Mouse (Mus musculus): ENCODE data around the gene Igf2r. TPM values are rescaled to one million over a fixed set of nuclear protein-coding genes. Genes with fewer than 3 reads are reported as not detected.

The Igf2r gene
- polyA plus RNA-seq, 1 experiment from 2014 or later: 35.1 TPM

DNA sequence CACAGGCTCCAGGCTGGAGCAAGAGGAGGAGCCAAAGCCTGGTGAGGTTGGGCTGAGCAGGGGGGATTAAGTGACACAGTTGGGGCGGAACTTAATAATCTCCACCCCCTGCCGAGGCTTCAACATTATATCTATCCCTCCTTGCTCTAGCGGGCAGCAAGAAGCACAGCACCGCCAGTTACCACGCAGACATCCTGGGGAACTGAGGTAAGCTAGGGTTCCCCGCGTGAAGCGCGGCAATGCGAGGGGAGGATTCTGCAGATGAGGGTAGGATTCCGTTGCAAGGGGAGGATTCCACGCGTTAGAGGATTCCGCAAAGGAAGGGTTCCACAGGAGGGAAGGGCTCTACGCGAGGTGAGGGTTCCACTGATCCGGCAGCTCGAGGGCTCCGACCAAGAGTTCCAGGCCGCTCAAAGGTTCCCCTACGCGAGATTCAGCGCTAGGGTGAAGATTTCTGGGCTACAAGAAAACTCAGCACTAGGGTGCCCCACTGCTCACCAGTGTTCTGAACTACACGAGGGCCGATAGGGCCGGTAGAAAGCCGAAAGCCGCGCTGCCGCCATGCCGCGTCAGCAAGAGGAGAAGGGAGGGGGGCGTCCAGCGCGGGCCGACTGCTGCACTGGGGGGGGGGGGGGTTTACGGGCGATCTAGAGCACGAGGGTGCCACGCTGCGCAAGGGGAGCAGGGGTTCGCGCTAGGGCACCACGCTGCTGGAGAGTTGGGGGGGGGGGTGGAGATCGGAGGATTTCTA lies 28.1 kb downstream of the Igf2r start:
- peaks cover 50% of the 10 kb centered on the region for H3K36me3 ChIP-seq
- H3K27ac ChIP-seq: peak overlapping the region; percentile 86
- H3K4me3 ChIP-seq (replicated peaks): peak overlapping the region; percentile 60
- WGBS: 45% methylated on average over 44 of the region's 45 CpGs
- H3K9me3 ChIP-seq: no peaks in the 10 kb centered on the region; the same call in 1 of the 2 replicates
- H3K4me2 ChIP-seq: peak overlapping the region; percentile 48
- H3K27me3 ChIP-seq (replicated peaks): no peaks in the 10 kb centered on the region
- ATAC-seq (ENCODE audit: insufficient read depth, low FRiP score, low read depth): peak; percentile 79
- H3K4me1 ChIP-seq: peaks cover 14% of the 10 kb centered on the region; the same call in 1 of the 2 replicates
- H3K9ac ChIP-seq: peak overlapping the region; percentile 16; the same call in 1 of the 2 replicates

- Histone ChIP-seq H3K9ac (no peak overlapping the region), H3K9me3 (no peaks in the 10 kb centered on the region; the same call in 1 of the 2 replicates), H3K4me3 (replicated peaks) (no peak overlapping the region), H3K4me2 (no peak overlapping the region), H3K27ac (peak overlapping the region; percentile 86), H3K27me3 (replicated peaks) (no peaks in the 10 kb centered on the region), H3K36me3 (peaks cover 45% of the 10 kb centered on the region), H3K4me1 (peaks cover 14% of the 10 kb centered on the region; the same call in 1 of the 2 replicates)
- ATAC-seq (ENCODE audit: insufficient read depth, low FRiP score, low read depth): peak; percentile 59
- WGBS: 46% methylated on average over 2 of the region's 2 CpGs
Observed at GRCm38 (mm10) chr17:12740317-12740716, 29.1 kb downstream of the Igf2r start.

DNA sequence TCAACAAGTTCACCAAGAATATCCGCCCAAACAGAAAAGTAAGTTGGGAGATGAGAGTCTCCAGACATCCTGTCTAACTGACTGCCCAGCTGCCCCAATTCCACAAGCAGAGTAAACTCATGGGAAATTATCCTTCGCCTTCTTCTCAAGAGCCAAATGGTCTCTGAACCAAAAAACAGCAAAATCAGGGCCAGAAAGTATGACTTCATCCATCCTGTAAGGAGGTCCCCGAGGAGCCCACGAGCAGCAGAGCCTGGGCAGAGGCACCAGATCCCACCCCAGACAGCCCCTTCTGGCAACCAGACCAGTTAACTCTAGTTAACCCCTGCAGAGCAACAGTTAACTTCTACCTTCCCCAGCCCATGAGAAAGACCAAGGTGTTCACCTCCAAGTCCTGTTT lies 29.9 kb downstream of the Igf2r start:
- no peak overlapping the region for H3K4me2 ChIP-seq
- H3K9me3 ChIP-seq: no peaks in the 10 kb centered on the region; the same call in 1 of the 2 replicates
- 42% methylated on average over 4 of the region's 4 CpGs for WGBS
- H3K36me3 ChIP-seq: peaks cover 37% of the 10 kb centered on the region
- peaks cover 15% of the 10 kb centered on the region for H3K4me1 ChIP-seq
- H3K4me3 ChIP-seq (replicated peaks): no peak overlapping the region
- H3K27me3 ChIP-seq (replicated peaks): no peaks in the 10 kb centered on the region
- no peak overlapping the region for H3K9ac ChIP-seq
- ATAC-seq (ENCODE audit: insufficient read depth, low FRiP score, low read depth): no peak
- peak overlapping the region; percentile 86 for H3K27ac ChIP-seq

DNA sequence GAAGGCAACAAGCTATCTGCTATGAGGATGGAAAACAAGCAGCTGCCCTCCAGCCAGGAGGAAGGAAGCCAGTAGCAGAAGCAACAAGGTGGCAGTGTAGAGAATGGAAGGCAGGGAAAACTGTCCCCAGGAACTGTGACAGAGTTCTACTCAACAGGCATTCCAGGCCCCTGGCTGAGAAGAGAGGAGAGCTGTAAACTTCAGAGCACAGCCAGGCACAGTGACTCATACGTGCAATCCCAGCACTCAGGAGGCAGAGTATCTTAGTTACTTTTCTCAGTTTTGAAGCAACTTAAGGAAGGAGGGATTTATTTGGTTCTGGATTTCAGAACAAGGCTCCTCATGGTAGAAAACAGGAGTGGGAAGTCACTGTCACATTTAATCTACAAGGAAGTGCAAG lies 31.5 kb downstream of the Igf2r start:
- H3K4me3 ChIP-seq (replicated peaks): no peak overlapping the region
- H3K9ac ChIP-seq: no peak overlapping the region
- H3K4me2 ChIP-seq: no peak overlapping the region
- H3K9me3 ChIP-seq: no peaks in the 10 kb centered on the region
- WGBS: 31% methylated on average over 1 of the region's 1 CpGs
- H3K4me1 ChIP-seq: peaks cover 19% of the 10 kb centered on the region
- ATAC-seq (ENCODE audit: insufficient read depth, low FRiP score, low read depth): no peak
- no peaks in the 10 kb centered on the region for H3K27me3 ChIP-seq (replicated peaks)
- H3K27ac ChIP-seq: peak overlapping the region; percentile 49; the same call in 1 of the 2 replicates
- H3K36me3 ChIP-seq: peaks cover 24% of the 10 kb centered on the region

- Histone ChIP-seq H3K9ac (no peak overlapping the region), H3K4me3 (replicated peaks) (no peak overlapping the region), H3K27ac (peak overlapping the region; percentile 65; the same call in 1 of the 2 replicates), H3K9me3 (no peaks in the 10 kb centered on the region), H3K36me3 (0 out of 2 replicates have a peak, but pooled peaks cover 6% of the 10 kb centered on the region), H3K27me3 (replicated peaks) (no peaks in the 10 kb centered on the region), H3K4me2 (peak overlapping the region; percentile 28; the same call in 1 of the 2 replicates), H3K4me1 (peaks cover 12% of the 10 kb centered on the region)
- no peak for ATAC-seq (ENCODE audit: insufficient read depth, low FRiP score, low read depth)
- 34% methylated on average over 12 of the region's 12 CpGs for WGBS
Observed at GRCm38 (mm10) chr17:12734205-12734857, 35.1 kb downstream of the Igf2r start.

DNA sequence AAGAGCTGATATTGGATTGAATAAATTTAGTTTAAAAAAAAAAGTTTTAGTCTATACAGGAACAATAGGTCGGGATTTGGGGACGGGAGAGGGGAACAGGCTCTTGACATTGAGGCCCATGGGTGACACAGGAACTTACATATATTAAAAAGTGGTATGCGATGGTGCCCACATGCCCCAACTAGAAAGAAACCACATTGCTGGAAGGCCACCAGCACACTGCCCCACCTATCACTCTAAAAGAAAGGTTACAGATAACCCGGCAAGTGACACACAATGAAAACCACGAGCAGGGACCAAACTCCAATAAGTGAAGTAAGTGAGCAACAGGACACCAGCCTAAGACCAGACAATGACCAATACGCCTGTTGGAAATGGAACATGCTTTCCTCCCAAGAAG lies 36.3 kb downstream of the Igf2r start:
- 0 out of 2 replicates have a peak, but pooled peaks cover 6% of the 10 kb centered on the region for H3K36me3 ChIP-seq
- no peak for ATAC-seq (ENCODE audit: insufficient read depth, low FRiP score, low read depth)

DNA sequence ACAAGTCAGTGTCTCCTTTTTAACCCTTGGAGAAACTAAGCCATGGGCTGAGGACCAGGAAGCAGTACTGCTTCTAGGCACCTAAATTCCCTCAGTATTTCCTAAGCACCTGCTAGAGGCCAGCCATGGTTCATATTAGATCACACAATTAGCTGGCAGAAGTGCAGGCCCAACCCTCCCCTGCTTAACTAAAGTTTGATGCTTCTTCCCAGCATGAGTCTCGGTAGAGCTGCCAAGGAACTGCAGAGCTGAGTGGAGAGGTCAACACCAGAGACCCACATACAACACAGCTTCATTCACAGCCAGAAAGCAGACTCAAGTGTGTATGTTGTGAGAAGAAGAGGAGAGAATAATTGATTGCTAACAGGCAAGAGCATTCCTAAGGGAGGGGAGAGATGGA lies 40.9 kb downstream of the Igf2r start:
- Histone ChIP-seq H3K27me3 (replicated peaks) (no peaks in the 10 kb centered on the region), H3K36me3 (0 out of 2 replicates have a peak, but pooled peaks cover 6% of the 10 kb centered on the region)
- 38% methylated on average over 1 of the region's 1 CpGs for WGBS

More for the DNA sequence above, 36.3 kb downstream of the Igf2r start:
- 80% methylated on average over 6 of the region's 6 CpGs for WGBS
- H3K9ac ChIP-seq: no peak overlapping the region
- H3K4me3 ChIP-seq (replicated peaks): no peak overlapping the region
- no peaks in the 10 kb centered on the region for H3K9me3 ChIP-seq
- H3K27me3 ChIP-seq (replicated peaks): no peaks in the 10 kb centered on the region
- H3K4me1 ChIP-seq: peaks cover 12% of the 10 kb centered on the region
- no peak overlapping the region for H3K4me2 ChIP-seq
- no peak overlapping the region for H3K27ac ChIP-seq

GRCm38 (mm10) chr17:12727748-12728147 lies 41.7 kb downstream of the Igf2r start:
- H3K4me2 ChIP-seq: no peak overlapping the region
- 78% methylated on average over 3 of the region's 3 CpGs for WGBS
- no peak overlapping the region for H3K4me3 ChIP-seq (replicated peaks)
- H3K36me3 ChIP-seq: 0 out of 2 replicates have a peak, but pooled peaks cover 5% of the 10 kb centered on the region
- ATAC-seq (ENCODE audit: insufficient read depth, low FRiP score, low read depth): no peak
- no peaks in the 10 kb centered on the region for H3K27me3 ChIP-seq (replicated peaks)
- H3K9me3 ChIP-seq: no peaks in the 10 kb centered on the region
- H3K27ac ChIP-seq: no peak overlapping the region
- H3K9ac ChIP-seq: no peak overlapping the region
- peaks cover 33% of the 10 kb centered on the region for H3K4me1 ChIP-seq

More for the DNA sequence above, 40.9 kb downstream of the Igf2r start:
- Histone ChIP-seq H3K27ac (no peak overlapping the region), H3K4me3 (replicated peaks) (no peak overlapping the region), H3K9me3 (no peaks in the 10 kb centered on the region), H3K4me2 (no peak overlapping the region), H3K4me1 (peaks cover 30% of the 10 kb centered on the region), H3K9ac (no peak overlapping the region)
- ATAC-seq (ENCODE audit: insufficient read depth, low FRiP score, low read depth): no peak

DNA sequence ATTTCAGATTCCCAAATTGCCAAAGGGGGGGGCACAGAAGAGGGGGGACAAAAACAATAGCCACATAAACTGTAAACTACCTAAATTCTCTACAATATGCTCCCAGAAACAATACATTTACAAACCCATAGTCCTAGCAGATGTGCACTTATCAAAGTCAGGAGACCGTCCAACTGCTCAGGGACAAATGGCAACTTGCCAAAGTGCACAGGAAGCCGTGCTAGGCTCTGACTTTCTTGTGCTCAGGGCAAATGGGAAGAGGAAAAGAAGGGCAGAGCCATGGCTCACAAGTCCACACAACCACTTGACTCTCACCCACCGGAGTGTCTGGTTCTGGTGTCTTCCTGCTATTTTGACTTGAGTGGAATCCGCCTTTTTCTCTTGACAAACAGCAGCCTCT lies 43.6 kb downstream of the Igf2r start:
- peaks cover 38% of the 10 kb centered on the region for H3K4me1 ChIP-seq
- H3K36me3 ChIP-seq: peaks cover 7% of the 10 kb centered on the region
- WGBS: 13% methylated on average over 4 of the region's 4 CpGs

GRCm38 (mm10) chr17:12724767-12725744 lies 44.4 kb downstream of the Igf2r start:
- no peak overlapping the region for H3K9ac ChIP-seq

More for the DNA sequence above, 43.6 kb downstream of the Igf2r start:
- Histone ChIP-seq H3K4me2 (no peak overlapping the region), H3K27ac (peak overlapping the region; percentile 89), H3K4me3 (replicated peaks) (no peak overlapping the region), H3K27me3 (replicated peaks) (no peaks in the 10 kb centered on the region), H3K9ac (no peak overlapping the region), H3K9me3 (no peaks in the 10 kb centered on the region)
- ATAC-seq (ENCODE audit: insufficient read depth, low FRiP score, low read depth): no peak

More at GRCm38 (mm10) chr17:12724767-12725744, 44.4 kb downstream of the Igf2r start:
- Histone ChIP-seq H3K27ac (peak overlapping the region; percentile 89), H3K9me3 (no peaks in the 10 kb centered on the region), H3K27me3 (replicated peaks) (no peaks in the 10 kb centered on the region), H3K4me1 (peaks cover 38% of the 10 kb centered on the region), H3K36me3 (peaks cover 7% of the 10 kb centered on the region), H3K4me2 (no peak overlapping the region), H3K4me3 (replicated peaks) (no peak overlapping the region)
- peak; percentile 29; the same call in 1 of the 2 replicates for ATAC-seq (ENCODE audit: insufficient read depth, low FRiP score, low read depth)
- WGBS: 30% methylated on average over 6 of the region's 6 CpGs

All from stomach, embryonic 15.5 days (tissue).